Mouse (Mus musculus): ENCODE measurements around the gene Asb18.
A peak's percentile ranks its signal among the peaks of the same experiment; 100 is the strongest.

Gene Asb18

DNA sequence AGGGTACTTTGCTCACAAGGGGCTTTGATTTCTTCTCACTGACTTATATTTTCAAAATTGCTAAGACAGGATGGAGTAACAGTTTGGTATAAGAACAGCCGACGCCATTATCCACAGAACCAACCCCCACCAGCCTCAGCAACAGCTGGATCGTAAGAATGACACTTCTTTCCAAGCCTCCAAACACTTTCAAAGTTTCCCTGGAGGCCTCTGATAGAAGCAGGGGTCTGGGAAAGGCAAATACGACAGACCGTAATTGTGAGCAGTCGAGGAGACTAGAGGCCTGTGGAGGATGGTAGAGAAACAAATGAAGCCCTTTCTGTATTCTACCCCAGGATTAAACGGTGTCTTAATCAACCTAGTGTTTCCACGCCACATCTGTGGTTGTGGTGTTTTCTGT lies 42.6 kb downstream of the Asb18 start:
- no peak for DNase-seq (ENCODE audit: low spot score in 2 of 2)

DNA sequence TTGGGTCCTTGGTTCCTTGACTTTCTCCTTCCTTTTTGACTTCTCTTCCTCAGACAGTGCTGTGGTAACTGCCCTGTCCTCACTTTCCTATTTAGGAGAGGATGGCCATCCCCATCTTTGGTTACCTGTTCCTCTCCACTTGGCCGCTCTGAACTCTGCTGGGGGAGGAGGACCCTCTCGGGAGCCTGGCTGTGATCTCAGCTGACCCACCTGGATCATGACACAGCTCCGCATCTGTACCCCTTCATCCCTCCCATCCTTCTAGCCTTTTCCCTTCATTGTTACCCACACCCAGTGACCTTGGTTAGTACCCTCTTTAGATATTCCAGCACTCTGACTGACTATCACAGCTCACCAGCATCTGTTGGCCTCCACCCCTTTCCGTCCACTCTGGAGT lies 44.8 kb downstream of the Asb18 start:
- DNase-seq (ENCODE audit: low spot score in 2 of 2): no peak

DNA sequence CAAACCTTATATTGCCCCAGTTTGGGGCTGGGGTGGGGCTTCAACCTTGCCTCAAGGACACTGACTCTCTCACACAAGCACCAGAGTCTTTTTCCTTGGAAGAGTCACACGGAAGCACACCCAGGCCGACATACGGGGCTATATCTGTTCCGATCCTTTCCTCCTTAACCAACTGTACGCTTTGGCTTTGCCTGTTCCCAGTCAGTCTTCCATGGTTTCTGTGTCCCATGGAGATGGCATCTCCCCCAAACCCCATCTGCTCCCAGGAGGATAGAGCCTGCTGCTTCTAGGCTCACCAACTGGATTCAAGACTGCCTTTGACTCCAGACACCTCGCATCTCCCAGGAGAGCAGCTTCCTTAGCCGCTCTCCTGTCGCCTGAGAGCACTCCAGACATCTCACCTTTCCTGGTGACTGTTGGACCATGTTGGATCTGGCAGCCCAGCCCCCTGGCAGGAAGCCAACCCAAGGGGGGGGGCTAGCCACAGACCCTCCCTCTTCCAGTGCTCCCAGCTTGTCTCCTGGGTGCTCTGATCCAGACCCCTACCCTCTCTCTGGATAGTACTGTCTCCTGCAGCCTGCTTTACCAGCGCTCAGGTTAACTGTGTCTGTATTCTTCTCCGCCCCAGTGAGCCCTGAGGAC lies 45.3 kb downstream of the Asb18 start:
- DNase-seq (ENCODE audit: low spot score in 2 of 2): no peak

DNA sequence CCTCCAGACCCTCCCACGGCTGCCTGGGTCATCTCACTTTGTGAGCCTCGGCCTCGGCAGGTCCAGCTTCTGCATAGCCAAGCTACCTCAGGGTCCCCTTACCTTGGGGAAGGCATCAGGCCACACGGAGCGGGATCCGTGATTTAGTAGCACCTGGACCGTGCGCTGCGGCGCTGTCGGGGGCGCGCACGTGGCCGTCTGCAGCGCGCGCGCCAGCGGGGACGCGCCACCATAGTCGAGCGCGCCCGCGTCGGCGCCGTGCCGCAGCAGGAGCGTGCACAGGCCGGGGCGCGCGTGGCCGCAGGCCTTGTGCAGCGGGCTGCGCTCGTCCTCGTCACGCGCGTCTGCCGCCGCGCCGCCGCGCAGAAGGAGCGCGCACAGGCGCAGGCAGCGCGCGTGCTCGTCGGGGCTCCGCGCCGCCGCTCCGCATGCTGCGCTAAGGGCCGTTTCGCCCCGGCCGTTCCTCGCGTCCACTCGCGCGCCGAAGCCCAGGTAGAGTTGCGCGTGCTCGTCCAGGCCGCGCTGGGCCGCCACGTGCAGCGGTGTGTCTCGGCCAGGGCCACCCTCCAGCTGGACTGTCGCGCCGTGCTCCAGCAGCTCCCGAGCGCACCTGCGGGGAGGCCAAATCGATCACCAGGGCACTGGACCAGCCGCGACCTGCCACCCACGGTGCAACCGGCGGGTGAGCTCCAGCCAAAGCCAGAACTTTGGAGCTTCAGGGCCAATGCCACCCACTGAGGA lies 46.2 kb downstream of the Asb18 start:
- no peak for DNase-seq (ENCODE audit: low spot score in 2 of 2)

DNA sequence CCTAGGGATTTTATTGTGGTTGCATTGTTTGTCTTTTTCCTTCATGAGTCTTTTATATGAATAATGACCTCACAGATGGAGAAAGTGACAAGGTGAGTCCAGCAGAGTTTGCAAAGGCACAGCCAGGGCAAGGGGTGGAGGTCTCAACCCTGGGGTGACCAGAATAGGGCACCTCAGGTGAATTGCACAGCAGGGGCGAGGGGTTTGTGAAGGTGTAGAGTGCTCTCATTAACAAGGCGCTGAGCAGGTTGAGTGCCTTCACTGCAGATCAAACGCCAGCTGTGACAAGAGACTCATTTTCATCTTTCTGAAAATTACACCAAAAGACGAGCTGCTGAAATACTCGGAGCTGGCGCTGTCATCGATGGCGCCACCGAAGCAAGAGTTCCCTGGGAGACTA lies 46.9 kb downstream of the Asb18 start:
- DNase-seq (ENCODE audit: low spot score in 2 of 2): no peak

DNA sequence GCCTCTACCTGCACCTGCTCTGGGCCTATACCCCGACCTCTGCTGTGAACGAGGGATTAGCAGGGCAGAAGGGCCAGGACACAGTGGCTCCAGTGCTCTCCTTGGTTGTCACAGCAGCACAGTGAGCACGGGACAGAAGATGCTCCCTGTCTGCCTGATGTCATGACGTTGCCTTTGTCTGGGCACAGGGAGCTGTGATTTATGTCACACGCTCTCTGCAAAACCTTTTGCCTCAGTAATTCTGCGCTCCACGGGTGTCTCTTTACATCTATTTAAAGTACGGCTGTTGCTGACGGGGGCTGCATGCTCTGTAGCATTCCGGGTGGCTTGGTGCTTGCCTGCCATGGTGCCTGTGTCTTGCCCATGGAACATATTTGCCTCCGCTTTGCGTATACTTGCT lies 50.0 kb downstream of the Asb18 start:
- DNase-seq (ENCODE audit: low spot score in 2 of 2): no peak

DNA sequence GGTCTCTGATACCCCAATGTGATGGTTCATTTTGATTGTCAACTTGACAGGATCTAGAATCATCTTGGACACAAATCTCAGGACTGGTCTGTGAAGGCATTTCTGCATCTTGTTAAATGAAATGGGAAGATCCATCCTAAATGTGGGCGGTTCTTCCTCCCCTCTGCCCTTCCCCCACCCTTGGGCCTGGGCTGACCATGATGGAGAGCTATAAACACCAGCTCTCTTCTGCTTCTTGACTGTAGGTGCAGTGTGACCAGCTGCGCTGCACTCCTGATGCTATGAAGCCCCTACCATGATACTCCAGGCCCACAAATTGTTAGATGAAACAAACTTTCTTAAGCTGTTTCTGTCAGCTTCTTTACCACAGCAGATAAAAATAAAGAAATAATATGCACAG lies 51.2 kb downstream of the Asb18 start:
- no peak for DNase-seq (ENCODE audit: low spot score in 2 of 2)

DNA sequence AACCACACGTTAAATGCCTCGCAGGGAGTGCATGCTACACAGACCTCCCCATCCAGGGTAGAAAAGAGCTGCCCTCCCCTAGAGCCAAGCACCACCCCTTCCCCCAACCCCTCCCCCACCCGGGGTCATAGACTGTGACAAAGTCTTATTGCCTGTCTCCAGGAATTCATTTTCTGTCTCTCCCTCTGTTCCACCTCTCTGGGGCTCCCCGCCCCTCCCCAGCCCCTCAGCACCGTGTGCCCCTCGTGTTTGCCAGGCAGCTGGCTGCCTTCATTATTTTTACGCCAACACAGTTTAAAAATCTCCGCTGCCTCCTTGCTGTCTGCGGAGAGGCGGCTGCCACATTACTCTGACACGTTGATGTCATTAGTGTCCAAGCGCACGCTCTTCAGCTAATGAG lies 52.4 kb downstream of the Asb18 start:
- no peak for DNase-seq (ENCODE audit: low spot score in 2 of 2)

DNA sequence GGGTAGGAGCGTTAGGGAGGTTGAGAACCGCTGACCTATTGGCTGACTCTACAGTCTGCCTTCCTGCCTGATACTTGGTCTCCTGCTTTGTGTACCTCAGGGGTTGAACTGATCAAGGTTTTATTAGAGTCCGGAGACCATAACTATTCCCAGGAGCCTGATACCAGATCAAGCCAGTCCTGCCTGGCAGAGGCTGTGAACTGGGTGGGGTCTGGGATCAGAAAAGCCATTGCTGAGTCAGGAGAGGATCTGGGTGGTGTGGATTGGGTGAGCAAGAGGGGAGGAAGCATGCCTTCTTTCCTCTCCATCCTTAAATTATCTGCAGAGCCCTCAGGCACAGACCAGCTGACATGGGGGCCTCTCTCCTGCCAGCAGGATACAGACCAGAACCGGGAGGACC lies 55.1 kb downstream of the Asb18 start:
- DNase-seq (ENCODE audit: low spot score in 2 of 2): no peak

DNA sequence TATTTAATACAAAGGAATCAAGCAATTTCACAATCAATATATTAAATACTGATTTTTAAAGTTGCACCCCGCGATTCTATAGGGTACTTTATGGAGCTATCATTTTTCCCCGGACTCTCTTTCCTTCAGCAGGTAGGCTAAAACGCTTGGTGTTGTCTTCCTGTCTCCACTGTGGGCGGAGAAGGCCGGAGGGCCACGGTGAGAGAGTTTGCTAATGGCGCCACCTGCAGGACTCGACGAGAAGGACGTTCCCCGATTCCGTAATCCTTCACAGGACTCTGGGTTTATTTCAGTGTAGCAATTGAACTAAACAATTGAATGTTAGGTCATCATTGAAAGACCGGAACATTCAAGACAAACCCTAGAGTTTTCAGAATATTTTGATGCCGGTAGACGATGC lies 71.3 kb downstream of the Asb18 start:
- DNase-seq (ENCODE audit: low spot score in 2 of 2): peak; percentile 24 to 62

DNA sequence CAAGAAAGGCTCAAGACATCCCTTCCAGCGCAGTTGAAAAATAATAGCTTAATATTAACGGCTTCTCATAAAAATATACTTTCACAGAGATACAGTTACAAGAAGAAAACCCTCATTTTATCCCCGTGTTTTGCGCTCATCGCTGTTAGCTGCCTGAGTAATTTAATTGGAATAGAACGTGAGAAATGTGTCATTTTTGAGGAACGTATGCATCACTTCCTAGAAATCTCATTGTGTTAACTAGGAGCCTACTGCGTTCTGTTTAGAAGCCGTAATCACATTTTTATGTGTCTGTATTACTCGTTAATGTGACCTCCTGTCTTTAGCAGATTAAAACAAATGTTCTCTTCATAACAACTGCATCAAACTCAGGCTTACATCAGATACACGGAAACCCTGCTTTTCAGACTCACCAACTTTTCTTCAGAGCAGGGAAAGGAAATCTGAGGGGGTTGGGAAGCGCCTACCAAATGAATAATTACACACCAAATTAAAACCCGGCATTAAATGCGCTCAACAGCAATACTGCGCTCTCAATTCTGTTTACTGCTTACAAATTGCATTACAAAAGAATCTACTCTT lies 72.0 kb downstream of the Asb18 start:
- DNase-seq (ENCODE audit: low spot score in 2 of 2): no peak

DNA sequence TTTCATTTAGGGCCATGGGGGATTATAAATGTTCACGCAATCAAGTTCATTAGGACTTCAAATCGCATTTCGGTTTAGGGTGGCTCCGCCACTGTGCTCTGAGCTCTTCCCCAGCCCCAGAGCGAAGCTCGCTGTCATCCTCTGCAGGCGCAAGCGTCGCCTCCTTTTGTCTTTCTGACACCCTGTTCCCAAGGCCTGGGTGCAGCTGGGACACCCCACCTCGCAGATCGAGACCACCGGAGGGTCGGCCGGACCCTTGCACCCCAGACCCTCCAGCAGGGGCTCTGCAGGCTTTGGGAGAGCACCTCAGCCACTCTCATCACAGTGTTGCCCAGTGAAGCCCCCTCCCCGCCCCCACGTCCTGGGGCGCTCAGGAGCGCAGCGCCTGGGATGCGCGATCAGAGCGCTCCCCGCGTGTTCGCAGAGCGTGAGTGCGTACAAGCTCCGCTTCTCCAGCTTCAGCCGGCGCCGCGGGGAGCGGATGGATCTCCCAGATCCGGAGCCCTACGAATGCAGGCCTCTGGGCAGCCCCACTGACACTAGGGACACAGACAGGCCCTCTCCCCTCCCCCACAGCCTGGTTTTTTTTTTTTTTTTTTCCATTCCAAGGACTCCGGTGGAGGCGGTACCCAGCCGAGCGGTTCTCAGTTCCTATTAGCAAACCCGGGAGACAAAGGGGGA lies 72.6 kb downstream of the Asb18 start:
- no peak for DNase-seq (ENCODE audit: low spot score in 2 of 2)

DNA sequence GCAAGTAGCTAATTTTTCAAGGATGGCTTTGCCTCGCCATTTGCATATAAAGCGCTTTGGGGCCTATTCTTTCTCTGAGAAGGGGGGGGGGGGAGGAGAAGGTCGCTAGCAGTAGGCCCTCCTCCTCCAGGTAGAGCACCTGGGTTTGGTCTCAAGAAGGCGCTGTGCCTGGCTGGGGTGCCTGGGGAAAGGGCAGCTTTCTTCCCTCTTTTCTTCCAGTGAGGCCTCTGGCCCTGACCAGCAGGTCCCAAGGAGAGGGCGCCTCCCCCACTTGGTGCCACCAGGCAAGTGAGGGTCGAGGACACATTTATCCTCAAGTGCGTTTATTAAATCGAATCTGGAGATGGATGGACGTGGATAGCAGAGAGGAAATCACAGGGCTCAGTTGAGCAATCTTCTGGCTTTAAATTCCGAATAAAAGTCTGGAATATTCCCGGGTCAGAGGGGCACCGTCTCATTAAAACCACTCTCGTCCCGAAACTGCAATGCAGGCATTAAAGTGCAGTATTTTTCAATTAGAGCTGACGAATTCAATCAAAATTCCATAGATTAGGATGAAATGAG lies 73.4 kb downstream of the Asb18 start:
- DNase-seq (ENCODE audit: low spot score in 2 of 2): no peak

DNA sequence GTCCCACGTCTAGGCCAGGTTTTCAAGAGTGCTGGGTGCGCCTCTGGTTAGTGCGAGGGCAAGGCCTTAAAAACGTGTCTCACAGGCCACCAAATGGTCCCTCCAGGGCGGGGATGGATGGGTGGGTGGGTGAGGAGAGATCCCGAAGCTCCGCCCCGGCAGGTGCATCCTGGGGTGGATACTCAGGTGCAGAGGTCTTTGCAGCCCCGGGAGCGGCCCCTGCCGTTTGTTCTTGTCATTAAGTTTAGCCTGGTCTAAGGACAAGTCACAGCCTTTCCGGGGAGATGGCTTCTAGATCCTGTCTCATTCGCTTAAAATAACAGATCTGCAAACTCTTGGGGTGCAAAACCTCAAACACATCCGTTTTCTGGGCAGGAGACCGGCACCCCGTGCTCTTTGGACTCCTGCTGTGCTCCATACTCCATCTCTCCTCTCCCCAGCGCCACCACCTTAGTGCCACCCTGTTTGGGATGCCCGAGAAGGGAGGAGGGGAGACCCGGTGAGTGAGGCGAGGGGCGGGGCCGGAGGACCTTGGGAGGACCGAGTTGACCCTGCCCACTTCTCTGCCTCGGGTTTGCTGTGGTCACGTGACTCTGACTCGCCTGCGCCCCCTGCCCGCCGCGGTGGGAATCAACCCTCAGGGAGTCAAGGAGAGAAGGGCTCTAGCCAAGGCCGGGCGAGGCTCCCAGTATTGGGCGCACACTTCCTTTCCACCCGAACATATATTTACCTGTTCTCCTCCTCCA lies 74.3 kb downstream of the Asb18 start:
- peak; percentile 35 to 55 for DNase-seq (ENCODE audit: low spot score in 2 of 2)

DNA sequence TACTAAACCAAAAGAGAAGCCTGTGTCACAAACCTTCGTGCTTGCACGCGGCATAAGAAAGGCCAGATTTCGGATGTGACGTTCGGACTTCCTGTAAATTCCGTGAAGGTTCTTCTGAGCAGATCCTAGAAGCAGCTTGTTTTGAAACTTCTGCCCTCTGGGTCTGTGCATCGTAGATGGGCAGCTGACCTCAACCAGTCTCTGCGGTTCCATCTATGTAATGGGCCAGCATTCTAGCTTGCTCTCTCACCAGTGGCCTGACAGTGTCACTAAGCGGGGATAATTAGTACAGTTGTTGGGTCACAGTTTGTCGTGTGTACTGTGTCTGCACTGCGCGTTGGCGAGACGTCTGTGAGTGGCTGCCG lies 74.9 kb downstream of the Asb18 start:
- DNase-seq (ENCODE audit: low spot score in 2 of 2): no peak

DNA sequence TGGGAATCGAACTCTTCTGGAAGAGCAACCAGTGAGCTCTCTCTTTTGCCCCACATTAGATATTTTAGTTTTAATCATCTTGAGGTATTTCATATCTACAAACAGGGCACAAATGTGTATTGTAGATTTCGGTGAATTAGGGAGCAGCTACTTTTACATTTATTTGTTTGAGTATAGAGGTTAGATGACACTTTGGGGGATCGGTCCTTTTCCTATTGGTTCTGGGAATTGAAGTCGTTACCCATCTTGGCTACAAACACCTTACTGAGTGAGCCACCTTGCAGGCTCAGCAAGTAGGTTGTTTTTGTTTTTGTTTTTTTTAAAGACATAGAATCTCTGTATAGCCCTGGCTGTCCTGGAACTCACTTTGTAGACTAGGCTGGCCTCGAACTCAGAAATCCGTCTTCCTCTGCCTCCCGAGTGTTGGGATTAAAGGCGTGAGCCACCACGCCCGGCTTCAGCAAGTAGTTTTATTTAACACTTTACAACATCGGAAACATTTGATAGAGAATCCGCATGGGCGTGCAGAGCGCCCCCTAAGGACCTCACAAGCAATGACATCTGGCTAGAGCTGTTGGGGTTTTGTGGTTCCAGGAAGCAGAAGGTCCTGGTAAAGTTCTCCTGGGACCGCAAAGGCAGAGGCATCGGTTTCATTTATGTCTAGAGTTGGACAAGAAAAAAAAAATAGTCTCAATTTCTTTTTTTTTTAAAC lies 75.4 kb downstream of the Asb18 start:
- DNase-seq (ENCODE audit: low spot score in 2 of 2): no peak

DNA sequence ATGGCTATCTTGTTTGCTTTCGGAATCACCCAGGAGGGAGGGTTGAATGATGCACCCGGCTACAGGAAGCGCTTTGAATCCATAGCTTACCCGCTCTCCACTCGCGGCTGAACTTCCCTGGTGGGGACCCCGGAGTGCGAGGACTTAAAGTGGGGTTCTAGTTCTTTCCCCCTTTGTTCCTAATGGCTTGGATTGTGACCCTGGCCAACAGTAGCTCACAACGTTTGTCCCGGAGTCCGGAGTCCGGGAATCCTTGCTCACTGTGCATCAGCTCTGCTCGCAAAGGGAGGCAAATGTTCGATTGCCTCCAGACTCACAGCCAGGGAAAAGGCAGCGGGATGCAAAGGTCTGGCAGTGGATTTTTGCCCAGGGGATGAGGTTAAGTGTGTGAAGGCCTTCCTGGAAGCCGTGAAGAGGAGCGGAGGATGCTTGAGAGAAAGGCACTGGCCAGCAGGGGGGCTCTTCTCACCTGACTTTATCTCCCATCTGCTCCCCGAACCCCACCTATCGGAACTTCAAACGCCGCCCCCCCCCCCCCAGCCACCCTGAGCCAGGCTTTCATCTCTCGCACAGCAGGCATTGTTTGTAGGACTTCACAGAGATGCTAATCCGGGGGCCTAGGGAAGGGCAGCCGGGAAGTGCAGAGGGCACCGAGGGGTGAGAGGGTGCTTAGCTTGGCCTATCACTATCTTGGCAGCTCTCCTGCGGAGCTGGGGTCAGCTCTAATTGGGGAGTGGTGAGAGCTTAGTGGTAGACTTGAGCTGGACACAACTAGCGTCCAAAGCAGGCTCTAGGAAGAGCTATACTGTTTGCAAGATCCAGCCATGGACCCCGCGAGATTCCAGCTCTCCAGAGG lies 78.7 kb downstream of the Asb18 start:
- no peak for DNase-seq (ENCODE audit: low spot score in 2 of 2)

DNA sequence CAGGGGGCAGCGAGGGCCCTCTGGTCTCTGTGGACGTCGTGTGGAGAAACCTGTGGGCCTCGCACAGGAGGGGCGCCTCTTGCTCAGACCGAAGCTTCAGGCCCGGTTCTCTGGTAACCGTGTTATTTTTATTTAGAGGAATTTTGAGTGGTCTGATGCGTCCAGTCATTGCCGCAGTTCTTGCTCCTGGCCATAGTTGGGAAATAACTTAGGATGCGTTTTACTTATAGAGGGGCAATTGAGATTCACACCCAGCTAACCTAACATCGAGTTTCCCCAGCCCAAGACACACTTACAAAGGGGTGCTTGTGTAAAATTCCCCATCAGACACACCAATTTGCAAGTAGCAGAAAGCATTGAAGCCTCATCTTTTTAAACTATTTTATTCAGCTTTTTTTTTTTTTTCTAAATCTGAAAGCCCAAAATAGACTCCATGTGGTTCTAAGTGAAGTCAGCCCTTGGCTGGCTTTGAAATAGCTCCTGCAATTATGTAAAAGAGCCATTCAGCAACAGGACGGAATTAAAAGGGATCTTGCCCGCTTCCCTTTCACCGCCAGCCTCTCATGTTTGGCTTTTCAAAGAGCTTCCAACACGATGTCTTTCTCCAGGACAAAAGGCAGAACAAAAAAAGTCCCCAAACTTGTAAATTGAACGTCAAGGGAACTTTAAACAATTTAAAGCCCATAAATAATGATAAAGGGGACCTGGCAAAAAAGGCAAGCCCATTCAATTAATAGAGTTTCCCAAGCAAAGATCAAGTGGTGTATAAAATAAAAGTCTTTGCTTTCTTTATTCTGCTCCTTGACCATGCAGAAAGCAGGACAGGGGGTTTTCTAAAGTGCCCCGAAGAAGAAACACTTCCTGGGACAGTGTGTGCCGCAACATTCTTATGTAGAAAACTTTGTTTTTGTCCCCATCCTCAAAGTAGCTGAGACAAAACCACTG lies 79.9 kb downstream of the Asb18 start:
- DNase-seq (ENCODE audit: low spot score in 2 of 2): no peak

DNA sequence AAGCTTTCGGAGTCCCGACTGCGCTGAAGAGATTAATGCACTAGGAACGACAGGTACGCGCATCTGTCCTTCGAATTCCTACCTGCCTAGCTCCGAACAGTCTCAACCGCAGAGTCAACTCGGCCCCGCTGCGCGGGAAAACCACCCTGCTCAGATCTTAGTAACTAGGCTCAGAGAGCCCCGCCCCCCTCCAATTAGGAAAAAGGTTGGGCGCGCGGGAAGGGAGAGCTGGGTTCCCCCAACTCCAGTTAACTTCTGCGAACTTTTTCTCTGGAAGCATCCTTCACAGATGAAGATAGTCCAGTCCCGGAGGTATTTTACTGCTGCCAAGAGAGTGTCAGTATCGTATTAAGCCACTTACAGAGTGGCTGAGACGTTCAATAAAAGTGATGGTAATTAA lies 80.7 kb downstream of the Asb18 start:
- DNase-seq (ENCODE audit: low spot score in 2 of 2): no peak

Data from heart, adult 9 months (tissue).